Mouse (Mus musculus) thymus, adult 2 months (tissue): ENCODE results near the gene Melk. TPM values are rescaled to one million over a fixed set of nuclear protein-coding genes. Genes with fewer than 3 reads are reported as not detected.

Experiments used
- DNase-seq: peaks from one replicate; pipeline ENCODE4 v3.0.0; 2021
- H3K27ac ChIP-seq: fragments of 200-500 bp; 2 replicates; pipeline ENCODE4 v1.5.1; 2012; ENCODE audit warnings: low read length, control low read depth; ENCODE audit not compliant: control insufficient read depth, insufficient read depth
- H3K27me3 ChIP-seq: fragments of 200-500 bp; 2 replicates; pipeline ENCODE4 v1.6.1; 2012; ENCODE audit warnings: mild to moderate bottlenecking, low read length, moderate library complexity, mixed read lengths; ENCODE audit not compliant: control insufficient read depth, insufficient read depth
- H3K36me3 ChIP-seq: fragments of 200-500 bp; 2 replicates; pipeline ENCODE4 v1.6.1; 2012; ENCODE audit warnings: mild to moderate bottlenecking, low read length, moderate library complexity; ENCODE audit not compliant: control insufficient read depth, insufficient read depth
- H3K4me1 ChIP-seq: fragments of 200-500 bp; replicated peaks from 2 replicates; pipeline ENCODE4 v1.6.1; 2012; ENCODE audit warnings: low read length; ENCODE audit not compliant: control insufficient read depth, insufficient read depth
- H3K4me3 ChIP-seq: fragments of 200-500 bp; 2 replicates; pipeline ENCODE4 v1.5.1; 2012; ENCODE audit warnings: mild to moderate bottlenecking, low read length, control low read depth, moderate library complexity; ENCODE audit not compliant: control insufficient read depth, insufficient read depth
- CTCF ChIP-seq: fragments of 200-500 bp; IDR thresholded peaks from 2 replicates; pipeline ENCODE4 v1.5.1; 2012; ENCODE audit warnings: mild to moderate bottlenecking, control low read depth, low read length, moderate library complexity, borderline replicate concordance; ENCODE audit not compliant: control insufficient read depth, poor library complexity, insufficient read depth; ENCODE audit errors: extremely low read depth
- POLR2A ChIP-seq: fragments of 200-500 bp; IDR thresholded peaks from 2 replicates; pipeline ENCODE4 v1.6.1; 2012; ENCODE audit warnings: mild to moderate bottlenecking, low read length, control low read depth, moderate library complexity; ENCODE audit not compliant: control insufficient read depth, poor library complexity, insufficient read depth; ENCODE audit errors: extremely low read depth
- WGBS: fragments of 180-500 bp; shearing (Covaris S2); methylation state at CpG from one replicate; pipeline ENCODE4 v1.1.7; 2018; 5-methylcytosine and 5-hydroxymethylcytosine counted together
- polyA plus RNA-seq: library from polyadenylated mRNA; depleted of rRNA; stranded (reverse); fragments of >200 nt; gene quantifications from 2 replicates; pipeline ENCODE4 v1.2.3, GENCODE M21; 2012; rRNA removed

Gene Melk
- polyA plus RNA-seq, result 5.3 and 7.7 TPM in 2 replicates

DNA sequence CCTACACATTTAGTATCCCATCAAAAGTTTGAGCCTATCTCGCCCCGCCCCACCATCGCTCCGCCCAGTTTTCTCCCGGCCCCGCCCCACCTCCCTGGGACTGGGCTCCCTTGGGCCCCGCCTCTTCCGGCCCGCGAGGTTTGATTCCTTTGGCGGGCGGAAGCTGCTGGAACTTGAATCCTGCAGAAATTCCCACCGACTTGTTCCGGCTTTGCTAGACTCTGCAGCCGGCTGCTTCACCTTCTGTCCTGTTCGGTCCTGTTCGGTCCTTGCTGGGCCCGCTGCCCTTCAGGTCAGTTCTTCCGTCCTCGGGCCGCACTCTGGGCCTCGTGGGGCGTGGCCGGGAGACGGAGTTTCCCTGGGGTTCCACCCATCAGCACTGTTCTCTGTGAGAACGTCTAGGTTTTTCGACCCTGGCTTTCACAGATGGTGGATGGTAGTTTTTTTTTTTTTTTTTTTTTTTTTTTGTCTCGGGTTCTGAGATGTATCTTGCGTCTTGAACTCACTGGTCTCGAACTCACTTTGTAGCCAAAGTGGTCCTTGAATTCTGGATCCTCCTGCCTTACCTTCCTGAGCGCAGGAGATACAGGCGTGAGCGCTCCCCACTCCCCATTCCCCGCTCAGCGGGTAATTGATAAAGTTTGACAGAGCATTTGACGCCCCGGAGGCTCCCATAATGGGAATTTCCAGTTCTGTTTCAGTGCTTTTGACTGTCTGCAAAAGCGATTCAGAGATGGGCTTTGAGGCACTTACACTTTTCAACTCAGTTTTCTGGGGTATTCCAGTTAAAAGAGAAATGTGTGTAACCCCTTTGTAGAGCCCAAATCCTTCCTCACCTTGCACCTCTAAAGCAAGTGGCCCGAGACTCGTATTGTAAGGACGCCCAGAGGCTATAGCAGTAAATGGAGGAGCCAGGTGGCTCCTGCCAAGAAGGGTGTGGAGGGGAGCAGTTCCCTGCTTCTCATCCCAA, at the start of gene Melk:
Gene Melk (plus strand): TSS at position 96 of the 970 bp plus-strand sequence.
- Histone ChIP-seq H3K27ac (no peak within 1 kb of the TSS), H3K36me3 (peaks cover under 1% of the 10 kb centered on the region; the same call in 1 of the 2 replicates), H3K4me1 (peaks cover 6% of the 10 kb centered on the region), H3K4me3 (peak within 1 kb of the TSS; percentile 90), H3K27me3 (no peaks in the 10 kb centered on the region)
- TF ChIP-seq POLR2A (no peak), CTCF (no peak)
- DNase-seq, result peak; percentile 75
- 3% methylated on average over 41 of the region's 41 CpGs for WGBS

DNA sequence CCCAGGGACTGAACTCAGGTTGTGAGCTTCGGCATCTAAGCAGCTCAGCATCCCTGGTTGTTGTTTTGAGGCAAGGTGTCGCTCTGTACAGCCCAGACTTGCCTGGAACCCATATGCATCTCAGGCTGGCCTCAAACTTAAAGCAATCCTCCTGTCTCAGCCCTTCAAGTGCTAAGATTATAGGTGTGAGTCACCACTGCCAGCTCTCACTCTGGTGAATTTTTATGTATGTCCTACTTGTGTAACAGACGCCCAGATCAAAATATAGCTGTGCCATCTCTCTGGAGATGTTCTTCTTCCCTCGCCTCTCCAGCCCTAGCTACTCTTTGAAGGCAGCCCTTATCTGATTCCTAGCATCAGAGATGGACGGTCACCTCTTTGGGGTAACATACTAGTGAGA, 49.2 kb upstream of the Melk start:
- WGBS, result 85% methylated on average over 5 of the region's 5 CpGs
- Histone ChIP-seq H3K4me3 (no peak overlapping the region), H3K27me3 (peaks cover 3% of the 10 kb centered on the region; the same call in 1 of the 2 replicates), H3K4me1 (no peaks in the 10 kb centered on the region), H3K27ac (no peak overlapping the region), H3K36me3 (no peaks in the 10 kb centered on the region)
- DNase-seq, result no peak
- TF ChIP-seq POLR2A (no peak), CTCF (no peak)

DNA sequence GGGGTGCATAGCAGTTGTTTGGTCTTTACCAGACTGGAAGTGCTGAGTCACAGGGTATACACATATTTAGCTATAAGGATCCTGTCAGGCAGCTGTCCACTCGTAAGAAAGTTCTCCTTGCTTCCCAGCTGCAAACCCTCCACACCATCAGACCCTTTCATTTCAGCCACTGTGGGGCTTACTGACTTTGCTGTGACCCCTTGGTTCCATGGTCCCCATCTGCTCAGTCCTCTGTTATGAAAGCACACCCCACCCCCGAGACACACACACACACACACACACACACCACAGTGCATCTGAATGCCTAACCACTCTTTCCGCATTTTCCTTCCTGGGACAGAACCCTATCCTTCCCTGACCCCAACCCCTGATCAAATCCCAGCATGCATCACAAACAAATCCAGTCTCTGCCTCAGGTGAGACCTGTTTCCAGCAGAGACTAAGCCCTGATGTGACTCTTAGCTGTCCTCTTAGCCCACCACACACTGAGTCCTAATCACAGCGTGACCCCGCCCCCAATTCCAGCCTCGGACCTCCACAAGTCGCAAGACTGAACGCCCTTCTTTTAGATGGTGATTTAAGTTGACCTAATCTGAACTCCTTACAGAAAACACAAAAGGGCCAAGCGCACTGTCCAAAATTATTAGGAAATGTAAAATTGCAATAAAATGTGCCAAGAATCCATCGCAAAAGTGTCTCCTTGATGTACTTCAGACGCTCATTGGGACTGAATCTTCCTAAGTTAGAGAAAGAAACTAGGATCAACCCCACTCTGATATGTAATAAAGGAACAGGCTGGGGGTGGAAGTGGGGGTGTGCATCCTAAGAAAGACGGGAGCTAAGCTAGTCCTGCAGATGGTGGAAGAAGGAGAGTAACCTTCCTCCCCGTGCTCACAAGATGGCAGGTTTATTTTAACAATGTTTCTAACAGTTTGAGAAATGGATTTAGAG, 48.4 kb upstream of the Melk start:
- Histone ChIP-seq H3K27ac (no peak overlapping the region), H3K4me3 (no peak overlapping the region)
- 18% methylated on average over 13 of the region's 13 CpGs for WGBS

DNA sequence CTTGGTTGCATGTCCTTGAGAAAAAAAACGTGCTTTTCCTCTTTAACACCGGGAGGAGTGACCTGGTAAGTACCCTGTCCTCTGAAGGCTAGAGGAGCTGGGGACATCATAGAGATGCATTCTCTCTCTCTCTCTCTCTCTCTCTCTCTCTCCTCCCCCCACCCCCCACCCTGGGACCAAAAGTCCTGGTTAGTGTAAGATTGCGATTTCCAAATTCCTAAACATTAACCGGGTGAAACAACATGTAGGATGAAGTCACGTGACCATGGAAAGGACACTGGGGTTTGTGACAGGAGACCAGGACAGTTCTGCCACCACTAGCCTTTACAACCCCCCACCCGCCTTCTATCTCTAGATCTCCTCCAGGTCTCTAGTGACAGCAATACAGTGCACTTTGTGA, 47.5 kb upstream of the Melk start:
- TF ChIP-seq CTCF (no peak), POLR2A (no peak)
- no peaks in the 10 kb centered on the region for H3K36me3 ChIP-seq
- H3K4me3 ChIP-seq, result no peak overlapping the region
- H3K27me3 ChIP-seq, result no peaks in the 10 kb centered on the region; the same call in 1 of the 2 replicates
- H3K4me1 ChIP-seq, result no peaks in the 10 kb centered on the region
- WGBS, result 22% methylated on average over 6 of the region's 6 CpGs
- no peak for DNase-seq
- H3K27ac ChIP-seq, result no peak overlapping the region

More for the DNA sequence above, 48.4 kb upstream of the Melk start:
- TF ChIP-seq POLR2A (no peak), CTCF (no peak)
- Histone ChIP-seq H3K27me3 (peaks cover 3% of the 10 kb centered on the region; the same call in 1 of the 2 replicates), H3K4me1 (no peaks in the 10 kb centered on the region), H3K36me3 (no peaks in the 10 kb centered on the region)
- no peak for DNase-seq

- H3K4me3 ChIP-seq, result no peak overlapping the region
- no peaks in the 10 kb centered on the region for H3K36me3 ChIP-seq
- DNase-seq, result no peak
- no peaks in the 10 kb centered on the region; the same call in 1 of the 2 replicates for H3K27me3 ChIP-seq
- no peaks in the 10 kb centered on the region for H3K4me1 ChIP-seq
- WGBS, result 78% methylated on average over 5 of the region's 5 CpGs
- H3K27ac ChIP-seq, result no peak overlapping the region
- TF ChIP-seq POLR2A (no peak), CTCF (no peak)
These were observed 46.1 kb upstream of the Melk start for GRCm38 (mm10) chr4:44254579-44254978.

- H3K4me3 ChIP-seq, result no peak overlapping the region
- no peak for DNase-seq
- WGBS, result 91% methylated on average over 4 of the region's 4 CpGs
- H3K36me3 ChIP-seq, result no peaks in the 10 kb centered on the region
- TF ChIP-seq POLR2A, result no peak
- no peak for TF ChIP-seq CTCF
- no peaks in the 10 kb centered on the region for H3K27me3 ChIP-seq
- no peaks in the 10 kb centered on the region for H3K4me1 ChIP-seq
- H3K27ac ChIP-seq, result no peak overlapping the region
These were observed 41.5 kb upstream of the Melk start for GRCm38 (mm10) chr4:44259126-44259525.

DNA sequence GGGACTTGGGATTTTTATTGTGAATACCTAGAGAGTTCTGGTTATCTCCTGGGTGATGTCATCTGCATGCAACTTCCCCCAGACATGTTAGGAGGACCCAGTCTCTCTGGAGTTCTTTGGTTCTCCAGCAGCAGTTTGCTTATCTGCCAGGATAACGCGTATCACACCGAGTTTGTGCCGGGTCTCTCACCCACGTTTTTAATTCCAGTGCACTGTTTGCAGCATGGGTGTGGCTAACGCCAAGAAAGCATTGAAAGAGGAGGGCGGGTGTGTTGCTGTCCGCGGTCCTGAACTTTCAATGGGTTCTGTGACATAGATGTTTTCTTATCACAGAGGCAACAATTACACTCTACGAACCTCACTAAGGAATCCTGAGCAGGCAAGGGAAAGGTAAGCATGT, 40.4 kb upstream of the Melk start:
- Histone ChIP-seq H3K27me3 (no peaks in the 10 kb centered on the region), H3K27ac (no peak overlapping the region), H3K4me3 (no peak overlapping the region), H3K4me1 (no peaks in the 10 kb centered on the region), H3K36me3 (no peaks in the 10 kb centered on the region)
- TF ChIP-seq POLR2A (no peak), CTCF (no peak)
- DNase-seq, result peak; percentile 51
- WGBS, result 3% methylated on average over 10 of the region's 10 CpGs
